Mouse (Mus musculus) heart, adult 11 months (tissue): ENCODE measurements around the gene Camkmt.
A peak's percentile ranks its signal among the peaks of the same experiment; 100 is the strongest.

Source experiments
- DNase-seq: peaks from one replicate; pipeline ENCODE4 v3.0.0; 2022

The Camkmt gene

DNA sequence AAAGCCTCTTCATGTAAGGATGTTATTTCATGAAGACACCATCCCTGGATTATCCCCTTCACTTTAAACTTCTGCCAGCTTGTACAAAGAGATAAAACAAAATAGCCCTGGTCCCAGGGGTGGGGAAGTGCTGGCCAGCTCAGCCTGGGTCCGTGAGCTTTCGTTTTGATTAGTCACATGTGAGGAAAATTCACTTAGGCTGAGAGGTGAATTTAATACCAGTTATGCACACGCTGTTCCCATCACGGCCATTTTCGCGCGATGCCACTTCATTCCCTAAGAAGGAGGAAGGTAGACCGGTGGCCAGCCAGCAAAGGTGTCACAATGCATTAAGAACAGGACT is 284.5 kb downstream of the Camkmt start:
- peak; percentile 84 for DNase-seq

DNA sequence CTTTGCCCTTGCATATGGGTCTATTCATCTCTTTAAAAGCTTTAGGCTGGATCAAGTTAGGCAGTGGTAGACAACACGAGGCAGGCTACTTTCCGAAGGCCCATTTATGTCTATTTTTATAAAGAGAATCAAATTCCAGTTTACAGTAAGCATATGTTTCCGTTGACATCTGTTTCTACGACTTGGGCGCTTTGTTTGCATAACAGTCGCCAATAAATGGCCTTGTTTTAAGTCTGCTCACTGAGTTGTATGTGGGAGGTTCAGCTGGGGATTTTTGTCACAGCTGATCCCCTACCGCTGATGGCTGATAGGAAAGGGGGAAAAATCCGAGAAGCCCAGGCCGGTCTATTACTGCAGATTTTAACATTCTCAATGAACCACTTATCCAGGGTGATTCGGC is 285.2 kb downstream of the Camkmt start:
- peak; percentile 59 for DNase-seq

DNA sequence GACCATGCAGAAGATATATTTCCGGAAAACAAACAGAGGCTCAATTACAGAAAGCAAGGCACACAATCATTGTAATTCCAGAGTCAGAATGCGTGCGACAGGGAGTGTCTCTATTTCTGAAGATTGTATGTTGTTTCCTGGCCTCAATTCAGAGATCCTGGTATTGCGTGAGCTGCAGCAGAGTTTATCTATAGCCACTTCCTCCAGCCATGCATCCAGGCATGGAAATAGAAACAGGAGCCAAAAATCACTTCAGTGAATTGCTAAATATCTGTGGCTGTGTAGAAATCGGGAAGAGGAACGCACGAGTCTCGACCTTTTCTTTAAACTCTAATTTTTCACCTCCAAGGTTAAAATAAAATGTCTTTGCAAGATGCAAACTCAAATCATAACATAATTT is 287.1 kb downstream of the Camkmt start:
- DNase-seq = peak; percentile 80

DNA sequence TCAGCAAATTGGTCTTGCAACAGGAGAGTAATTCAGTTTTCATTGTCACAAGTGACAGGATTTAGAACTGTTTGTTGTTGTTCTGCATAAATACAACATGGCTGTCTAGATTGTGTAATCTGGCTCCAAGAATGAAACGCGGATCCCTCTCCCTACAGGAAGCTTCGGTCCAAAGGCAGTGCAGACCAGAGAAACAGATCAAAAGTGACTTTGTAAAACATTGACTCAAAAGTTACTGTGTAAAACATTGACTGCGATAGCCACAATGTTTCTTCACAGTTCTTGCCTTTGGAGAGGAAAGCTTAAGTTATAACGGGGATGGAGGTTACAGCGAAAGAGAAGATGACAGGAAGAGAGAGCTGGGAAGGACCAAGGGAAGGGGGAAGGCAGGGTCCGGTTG is 288.7 kb downstream of the Camkmt start:
- no peak for DNase-seq

DNA sequence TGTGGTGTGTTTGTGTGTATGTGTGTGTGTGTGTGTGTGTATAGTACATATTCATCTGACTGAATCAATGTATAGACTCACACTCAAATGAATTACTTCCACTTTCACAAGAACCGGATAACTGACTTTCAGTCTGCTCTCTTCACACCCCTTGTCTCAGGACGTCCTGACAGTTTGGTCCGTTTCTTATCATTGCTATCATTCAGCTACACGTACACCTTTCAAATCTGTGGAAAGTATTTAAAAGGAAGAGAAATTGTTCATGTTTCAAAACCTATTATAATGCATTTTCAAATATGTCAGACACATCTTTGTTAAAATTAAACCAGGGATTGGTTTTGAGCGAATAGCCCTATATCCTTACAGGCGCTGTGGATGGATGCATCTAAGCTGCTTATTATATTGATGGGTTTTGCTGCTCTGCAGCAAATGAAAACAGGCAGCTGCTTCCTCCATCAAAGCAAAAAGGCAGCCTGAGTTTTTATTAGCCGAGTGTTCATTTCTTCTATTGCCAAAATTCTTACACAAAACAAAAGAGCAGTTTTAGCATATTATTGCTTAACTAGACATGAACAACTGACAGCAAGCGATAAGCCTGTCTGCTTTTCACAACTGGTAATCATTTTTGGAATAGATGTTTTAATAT is 291.3 kb downstream of the Camkmt start:
- DNase-seq = no peak

DNA sequence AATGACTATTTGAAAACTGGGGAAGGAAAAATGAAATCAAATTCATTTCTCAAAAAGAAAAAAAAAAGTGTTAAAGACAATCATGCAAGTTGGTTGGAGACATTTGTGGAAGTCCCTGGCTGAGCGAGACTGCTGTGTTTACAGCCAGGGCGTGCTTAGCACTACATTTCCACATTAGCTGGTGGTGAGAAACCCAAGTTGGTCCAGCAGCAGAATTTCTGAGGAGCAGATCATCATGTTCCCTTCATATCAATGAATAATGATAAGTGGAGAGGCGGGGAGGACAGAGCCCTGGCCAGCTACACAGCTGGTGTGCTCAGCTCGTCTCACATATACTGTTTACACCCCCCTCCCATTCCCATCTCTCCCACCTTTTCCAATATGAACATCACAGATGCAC is 292.0 kb downstream of the Camkmt start:
- DNase-seq = peak; percentile 93

DNA sequence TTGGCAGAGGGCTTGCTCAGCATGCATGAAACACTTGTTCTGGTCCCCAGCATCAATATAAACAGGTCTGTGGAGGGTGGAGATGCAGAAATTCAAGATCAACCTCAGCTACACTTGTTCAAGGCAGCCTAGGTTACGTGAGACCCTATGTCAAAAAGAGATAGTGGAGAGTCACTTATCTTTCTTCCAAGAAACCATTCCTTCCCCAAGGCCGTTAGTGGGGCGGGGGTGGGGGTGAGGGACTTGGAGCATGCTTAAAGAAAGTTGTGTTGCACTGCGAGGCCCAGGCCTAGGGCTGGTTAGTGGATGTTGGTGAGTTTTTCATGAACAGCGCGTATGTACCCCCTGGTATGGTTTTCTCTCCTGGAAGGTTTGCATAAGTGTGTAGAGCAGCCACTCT is 292.6 kb downstream of the Camkmt start:
- DNase-seq = no peak

DNA sequence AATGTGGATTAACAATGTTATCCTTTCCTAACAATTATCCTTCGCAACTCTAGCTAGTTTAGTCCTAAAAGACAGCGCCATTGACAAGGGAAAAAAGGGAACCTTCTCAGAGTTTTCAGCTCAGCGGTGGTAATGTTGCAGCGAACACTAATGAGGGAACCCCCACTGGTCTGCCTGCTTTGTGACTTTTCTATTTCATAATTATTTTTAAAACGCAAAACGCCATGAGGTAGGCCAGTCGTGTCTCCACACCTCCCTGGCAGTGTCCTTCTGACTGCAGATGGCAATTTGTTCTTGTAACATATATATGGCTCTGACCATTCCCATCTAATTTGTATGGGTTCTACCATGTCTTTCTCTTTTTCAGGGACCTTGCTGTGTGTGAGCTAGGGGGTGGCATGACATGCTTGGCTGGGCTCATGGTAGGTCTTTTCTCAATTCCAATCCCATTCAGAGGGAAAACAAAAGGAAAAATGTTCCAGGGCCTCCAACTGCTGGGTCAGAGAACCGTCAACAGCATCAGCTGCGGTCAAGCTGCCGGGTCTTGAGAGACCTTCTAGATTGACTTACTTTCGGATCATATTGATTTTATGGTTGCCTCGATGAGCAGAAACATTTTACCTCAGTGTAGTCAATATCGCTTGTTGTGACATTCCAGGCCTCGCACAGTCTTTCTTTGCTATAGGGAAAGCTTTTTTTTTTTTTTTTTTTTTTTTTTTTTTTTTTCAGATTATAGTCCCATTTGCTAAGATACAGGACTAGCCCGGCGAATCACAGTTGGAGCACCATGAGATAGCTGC is 302.9 kb downstream of the Camkmt start:
- peak; percentile 74 for DNase-seq

DNA sequence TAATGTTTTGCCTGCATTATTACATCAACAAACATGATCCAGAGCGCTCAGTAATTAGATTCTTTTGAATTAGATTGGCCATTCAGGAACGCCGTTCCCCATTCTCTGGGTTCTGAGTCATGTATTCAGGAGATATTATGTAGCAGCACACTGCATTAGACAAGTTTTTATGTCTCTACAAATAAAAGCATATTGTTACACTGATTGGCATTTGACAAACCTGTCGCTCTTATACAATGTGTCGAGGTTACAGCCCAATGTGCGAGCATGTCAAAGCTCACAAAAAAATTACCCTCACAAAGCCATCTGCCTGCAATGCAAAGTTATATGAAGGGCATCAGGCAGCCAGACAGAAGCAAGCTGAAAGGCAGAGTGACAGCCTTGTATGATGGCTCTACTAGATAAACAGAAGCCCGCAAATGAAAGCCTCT is 303.6 kb downstream of the Camkmt start:
- DNase-seq = no peak

DNA sequence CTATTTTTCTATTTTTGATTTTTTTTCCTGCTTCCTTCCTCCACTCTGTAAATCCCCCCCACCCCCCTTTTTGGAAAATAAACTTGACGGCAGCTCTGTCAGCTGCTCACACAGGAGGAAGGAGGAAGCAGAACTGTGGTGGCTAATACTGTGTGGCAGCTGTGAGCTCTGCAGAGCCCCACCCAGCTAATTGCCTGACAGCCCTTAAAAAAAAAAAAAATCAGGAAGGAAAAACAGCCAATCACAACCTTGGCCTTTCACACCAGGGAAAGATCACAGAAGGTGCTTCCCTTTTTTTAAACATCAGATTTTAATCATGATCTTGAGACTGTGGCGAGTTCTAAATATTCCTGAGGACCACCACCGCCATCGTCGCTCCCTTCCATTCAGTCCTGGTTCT is 305.1 kb downstream of the Camkmt start:
- DNase-seq = peak; percentile 96

DNA sequence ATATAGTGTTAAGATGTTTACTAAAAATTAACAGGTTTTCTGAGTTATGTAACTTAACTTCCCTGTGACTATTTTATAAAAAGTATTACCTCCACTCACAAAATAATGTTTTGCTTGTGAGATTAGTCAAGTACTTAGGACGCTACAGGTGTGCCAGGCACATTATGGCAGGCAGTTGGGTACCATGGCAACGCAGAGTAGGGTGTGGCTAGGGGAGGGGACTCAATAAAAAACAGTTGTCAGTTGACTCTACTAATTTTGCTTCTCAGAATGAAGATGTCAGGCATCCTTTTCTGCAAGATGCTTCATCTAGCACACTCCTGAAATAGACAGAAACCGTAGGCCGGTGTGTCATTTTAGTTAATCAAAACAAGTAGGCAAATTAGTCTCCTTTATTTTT is 310.4 kb downstream of the Camkmt start:
- DNase-seq = no peak

DNA sequence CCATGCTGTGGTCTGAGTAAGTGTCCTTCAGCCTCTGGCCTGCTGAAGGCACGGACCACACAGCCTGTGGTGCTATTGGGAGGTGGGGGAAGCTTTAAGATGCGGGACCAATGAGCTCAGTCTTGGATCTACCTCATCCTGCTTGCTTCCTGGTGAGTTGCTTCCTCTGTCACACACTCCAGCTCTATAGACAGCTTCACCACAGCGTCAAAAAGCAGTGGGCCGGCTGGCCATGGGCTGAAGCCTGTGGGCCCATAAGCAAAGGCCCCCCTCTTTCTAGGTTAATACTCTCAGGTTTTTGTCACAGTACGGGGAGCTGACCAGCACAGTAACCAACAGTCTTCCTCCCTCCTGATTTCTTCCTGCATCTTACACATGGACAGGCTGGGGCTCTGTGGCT is 314.8 kb downstream of the Camkmt start:
- peak; percentile 80 for DNase-seq

DNA sequence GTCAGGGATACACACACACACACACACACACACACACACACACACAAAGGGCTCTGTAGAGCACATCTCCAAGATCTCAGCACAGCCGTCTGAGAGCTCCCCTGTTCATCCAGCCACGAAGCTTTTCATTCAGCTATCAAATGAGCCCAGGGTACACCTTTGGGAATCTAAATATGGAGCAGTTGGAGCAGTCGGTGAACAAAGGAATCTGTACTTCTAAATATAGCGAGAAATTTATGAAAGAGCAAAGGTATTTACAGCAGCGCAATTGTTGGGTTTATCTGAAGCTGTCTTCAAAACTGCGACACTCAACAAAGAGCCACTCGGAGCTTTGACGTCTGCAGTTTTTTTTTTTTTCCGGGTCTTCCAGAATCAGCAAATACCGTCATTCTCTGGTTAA is 315.8 kb downstream of the Camkmt start:
- DNase-seq = no peak

DNA sequence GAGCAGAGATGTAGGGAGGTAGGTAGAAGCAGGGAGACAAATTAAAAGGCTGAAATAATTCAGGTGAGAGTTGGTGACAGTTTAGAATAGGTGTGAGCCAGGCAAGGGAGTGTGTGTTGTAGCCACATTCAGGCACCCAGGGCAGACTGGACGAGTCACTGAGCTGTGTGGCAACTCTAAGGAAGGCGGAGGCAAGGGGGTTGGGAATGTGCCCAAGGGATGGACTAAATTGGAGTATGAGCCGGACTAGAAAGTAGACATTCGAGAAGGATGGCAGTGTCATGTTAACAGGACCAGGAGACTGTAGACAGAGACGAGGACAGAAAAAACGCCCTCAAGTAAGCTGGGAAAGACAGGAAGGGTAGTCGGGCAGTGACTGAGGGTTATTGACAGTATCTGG is 338.5 kb downstream of the Camkmt start:
- DNase-seq = no peak

DNA sequence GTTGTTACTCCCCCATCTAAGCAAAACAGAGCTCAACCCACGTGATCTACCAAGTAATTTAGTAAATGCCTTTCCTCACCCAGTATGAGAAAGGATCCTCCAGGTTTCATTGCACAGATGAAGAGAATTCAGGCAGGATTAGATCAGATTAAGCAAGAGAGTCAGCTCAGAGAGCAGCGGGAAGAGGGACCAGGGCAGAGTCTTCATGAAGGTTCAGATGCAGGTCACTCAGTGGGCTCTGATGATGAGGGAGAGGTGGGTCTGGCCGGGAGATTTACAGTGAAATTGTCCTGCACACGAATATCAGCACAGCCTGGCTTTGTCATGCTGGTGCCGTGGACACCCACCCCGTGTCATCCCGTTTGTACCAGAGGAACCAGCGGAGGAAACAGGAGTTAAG is 342.6 kb downstream of the Camkmt start:
- DNase-seq = no peak

DNA sequence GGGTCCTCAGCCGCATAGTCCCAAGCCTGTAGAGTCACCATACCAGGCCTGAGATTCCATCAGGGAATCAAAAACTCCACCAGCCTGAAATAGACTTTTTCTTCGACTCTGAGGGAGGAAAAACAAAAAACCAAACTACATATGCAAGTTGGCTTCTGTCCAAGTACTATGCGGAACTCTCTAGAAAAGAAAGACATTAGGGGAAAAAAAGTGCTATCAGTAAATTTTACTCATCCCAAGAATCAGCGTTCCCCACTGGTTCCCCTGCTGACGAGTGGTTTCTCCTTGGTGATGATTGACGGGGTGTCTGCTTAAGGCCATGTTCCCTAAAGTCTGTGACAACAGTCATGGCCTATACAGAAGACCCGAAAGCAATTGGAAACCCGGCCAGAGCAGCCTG is 352.7 kb downstream of the Camkmt start:
- DNase-seq = peak; percentile 30

DNA sequence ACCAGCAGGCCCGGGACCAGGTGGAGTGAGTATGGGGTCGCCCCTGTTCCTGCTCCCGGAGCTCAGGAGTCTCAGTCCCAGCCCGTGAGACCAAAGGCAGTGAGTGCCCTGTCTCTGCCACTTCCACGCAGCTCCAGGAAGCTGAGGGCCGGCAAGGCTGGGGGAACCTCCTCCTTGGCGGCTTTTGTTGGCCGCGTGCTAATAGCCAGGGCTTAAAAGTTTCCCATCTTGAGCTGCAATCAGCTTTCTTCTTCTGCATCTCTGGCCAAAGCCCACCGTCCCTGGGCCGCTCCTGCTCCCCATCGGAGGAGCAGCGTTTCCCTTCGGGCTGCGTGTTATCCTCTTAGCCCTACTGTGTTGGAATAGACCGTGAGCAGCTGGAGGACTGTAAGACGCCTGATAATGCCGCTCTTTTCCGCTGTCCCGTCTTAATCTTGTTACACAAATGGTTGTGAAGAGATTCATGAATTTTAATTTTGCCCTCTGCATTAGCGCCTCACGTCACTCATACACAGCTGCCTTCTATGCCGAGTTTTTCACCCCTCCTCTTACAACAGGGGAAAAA is 364.1 kb downstream of the Camkmt start:
- peak; percentile 87 for DNase-seq

DNA sequence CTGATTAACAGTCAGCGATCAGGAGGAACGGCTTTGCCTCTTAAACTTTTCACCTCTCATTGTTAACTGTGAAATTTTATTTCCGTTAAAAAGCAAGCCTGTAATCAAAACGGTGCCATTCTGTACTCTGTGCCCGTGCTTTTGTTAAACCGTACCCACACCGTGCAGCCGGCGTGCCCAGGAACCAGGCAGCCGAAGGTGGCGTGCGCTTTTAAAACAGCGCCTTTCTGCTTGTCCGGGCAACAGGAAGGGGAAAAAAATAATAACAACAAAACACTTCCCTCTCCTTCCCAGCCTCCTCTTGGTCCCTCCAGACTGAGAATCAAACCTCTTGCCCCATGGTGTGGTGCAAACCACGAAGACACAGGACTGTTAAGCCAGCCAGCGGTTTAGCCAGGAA is 364.7 kb downstream of the Camkmt start:
- DNase-seq = no peak

DNA sequence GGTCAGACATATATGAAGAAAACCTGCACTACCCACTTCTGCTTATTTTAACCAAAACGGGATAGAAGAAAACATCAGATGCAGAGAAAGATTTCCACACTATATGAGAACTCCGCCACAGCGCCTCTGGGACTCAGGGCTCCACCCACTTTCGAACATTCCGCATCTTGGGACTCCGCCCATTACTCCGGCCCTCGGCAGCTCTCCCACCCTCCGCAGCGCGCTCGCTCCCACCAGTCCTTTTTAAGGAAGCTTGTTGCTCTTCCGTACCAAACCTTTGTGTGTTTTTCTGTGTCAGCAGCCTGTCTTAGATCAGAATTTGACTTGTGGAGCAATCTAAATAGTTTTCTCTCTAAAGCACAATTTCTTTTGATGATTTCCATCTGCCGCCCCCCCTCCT is 367.7 kb downstream of the Camkmt start:
- no peak for DNase-seq

DNA sequence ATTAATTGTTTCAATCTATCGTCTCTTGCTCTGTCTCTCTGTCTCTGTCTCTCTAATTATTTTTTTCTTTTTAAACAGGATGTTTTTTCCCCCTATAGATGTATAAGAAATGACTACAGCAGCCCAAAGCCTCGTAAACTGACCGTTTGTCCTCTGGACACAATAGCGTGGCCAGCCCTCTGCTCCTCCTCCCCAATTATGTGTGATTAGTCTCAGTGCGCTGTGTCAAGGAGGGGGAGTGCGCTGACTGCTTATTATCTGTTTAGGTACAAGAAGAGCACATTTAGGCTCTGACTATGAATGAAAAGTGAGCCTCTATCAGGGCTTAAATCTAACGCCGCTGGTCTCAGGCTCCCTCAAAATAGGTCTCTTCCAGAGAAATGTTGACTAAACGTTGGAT is 368.2 kb downstream of the Camkmt start:
- no peak for DNase-seq

DNA sequence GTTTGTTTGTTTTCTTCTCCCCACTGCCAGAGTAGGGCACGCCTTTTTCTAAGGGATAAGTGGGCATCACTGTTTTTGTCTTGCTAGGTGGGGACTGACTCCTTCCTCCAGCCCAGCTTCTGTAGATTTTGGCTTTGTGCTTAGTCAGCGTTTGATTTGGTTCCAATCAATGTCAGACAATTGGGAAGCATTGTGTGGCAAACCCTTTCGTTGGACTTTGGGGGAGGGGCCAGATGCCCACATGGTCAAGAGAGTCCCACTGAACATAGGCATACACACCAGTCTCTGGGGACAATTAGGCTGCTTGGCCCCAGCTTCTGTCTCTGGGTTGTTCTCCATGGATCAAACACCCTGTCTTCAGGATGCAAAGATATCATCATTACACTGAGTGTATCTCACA is 371.2 kb downstream of the Camkmt start:
- DNase-seq = no peak

DNA sequence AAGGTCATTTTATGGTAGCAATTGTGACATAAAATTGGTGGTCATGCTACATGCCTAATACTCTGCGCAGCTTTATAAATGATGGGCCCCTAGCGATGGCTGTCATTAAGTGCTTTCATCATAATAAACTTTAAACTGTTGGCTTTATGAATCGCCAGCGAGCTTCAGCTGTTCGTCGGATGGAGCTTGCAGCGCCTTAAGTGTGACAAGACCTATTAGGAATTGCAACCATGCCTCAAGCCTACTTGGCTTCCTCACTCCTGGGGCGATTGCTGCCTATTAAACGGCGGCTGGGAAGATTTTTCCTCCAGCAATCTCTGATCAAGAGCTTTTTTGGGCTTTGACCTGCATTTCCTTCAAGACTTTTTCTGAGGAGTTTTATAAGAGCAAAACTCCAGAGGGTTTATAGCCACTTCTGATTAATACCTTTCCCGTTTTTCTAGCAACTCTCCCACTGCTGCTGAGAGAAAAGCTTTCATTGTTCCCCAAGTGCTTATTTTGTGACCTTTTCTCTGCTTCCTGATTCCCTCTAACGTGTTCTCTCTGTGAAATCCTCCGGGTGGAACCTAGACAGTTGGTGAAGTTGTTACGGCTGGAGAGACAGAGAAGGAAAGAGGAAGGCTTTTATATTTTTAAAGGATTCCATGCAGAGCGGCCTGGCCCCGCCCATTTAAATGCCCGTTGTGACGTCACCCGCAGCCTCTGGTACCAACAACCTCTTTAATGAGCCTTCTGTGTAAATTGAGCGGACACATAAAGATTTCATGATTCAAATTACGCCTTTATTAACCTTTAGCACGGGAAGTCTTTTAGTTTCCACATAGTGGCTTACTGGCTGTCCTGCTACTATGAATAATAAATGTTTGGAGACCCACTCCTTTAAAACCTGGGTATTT is 373.4 kb downstream of the Camkmt start:
- DNase-seq = no peak
